Mouse (Mus musculus): ENCODE measurements around the gene Prkag2. TPM values are rescaled to one million over a fixed set of nuclear protein-coding genes. Genes with fewer than 3 reads are reported as not detected.

Prkag2 gene
- polyA plus RNA-seq, 1 experiment from 2014 or later: 24.4 TPM

- ATAC-seq (ENCODE audit: insufficient number of reproducible peaks, insufficient read depth, low FRiP score, low TSS enrichment, low read depth): no peak
- Histone ChIP-seq H3K4me3 (no peak overlapping the region), H3K4me1 (peaks cover 15% of the 10 kb centered on the region), H3K27me3 (no peaks in the 10 kb centered on the region), H3K9me3 (no peaks in the 10 kb centered on the region), H3K4me2 (no peak overlapping the region), H3K36me3 (peaks cover 7% of the 10 kb centered on the region), H3K9ac (no peak overlapping the region), H3K27ac (no peak overlapping the region)
- WGBS: 92% methylated on average over 8 of the region's 8 CpGs
These were observed 196.0 kb downstream of the Prkag2 start for GRCm38 (mm10) chr5:24904423-24904822.

GRCm38 (mm10) chr5:24904001-24904400 lies 196.4 kb downstream of the Prkag2 start:
- Histone ChIP-seq H3K4me3 (no peak overlapping the region), H3K27me3 (no peaks in the 10 kb centered on the region), H3K4me2 (no peak overlapping the region), H3K4me1 (peaks cover 15% of the 10 kb centered on the region), H3K9ac (no peak overlapping the region), H3K36me3 (peaks cover 7% of the 10 kb centered on the region), H3K9me3 (no peaks in the 10 kb centered on the region), H3K27ac (no peak overlapping the region)
- 84% methylated on average over 4 of the region's 4 CpGs for WGBS
- no peak for ATAC-seq (ENCODE audit: insufficient number of reproducible peaks, insufficient read depth, low FRiP score, low TSS enrichment, low read depth)

- H3K9me3 ChIP-seq: no peaks in the 10 kb centered on the region
- H3K4me2 ChIP-seq: no peak overlapping the region
- no peak for ATAC-seq (ENCODE audit: insufficient number of reproducible peaks, insufficient read depth, low FRiP score, low TSS enrichment, low read depth)
- 34% methylated on average over 4 of the region's 4 CpGs for WGBS
- no peaks in the 10 kb centered on the region for H3K27me3 ChIP-seq
- H3K36me3 ChIP-seq: peaks cover 7% of the 10 kb centered on the region
- H3K4me3 ChIP-seq: no peak overlapping the region
- H3K27ac ChIP-seq: no peak overlapping the region
- H3K4me1 ChIP-seq: peaks cover 15% of the 10 kb centered on the region
- H3K9ac ChIP-seq: no peak overlapping the region
These were observed 197.6 kb downstream of the Prkag2 start for GRCm38 (mm10) chr5:24902835-24903234.

GRCm38 (mm10) chr5:24895606-24896005 lies 204.8 kb downstream of the Prkag2 start:
- H3K36me3 ChIP-seq: no peaks in the 10 kb centered on the region
- no peak overlapping the region for H3K9ac ChIP-seq
- H3K27me3 ChIP-seq: no peaks in the 10 kb centered on the region
- no peak for ATAC-seq (ENCODE audit: insufficient number of reproducible peaks, insufficient read depth, low FRiP score, low TSS enrichment, low read depth)
- 0 out of 2 replicates have a peak, but pooled peaks cover 2% of the 10 kb centered on the region for H3K4me1 ChIP-seq
- H3K4me3 ChIP-seq: no peak overlapping the region
- no peak overlapping the region for H3K27ac ChIP-seq
- no peak overlapping the region for H3K4me2 ChIP-seq
- H3K9me3 ChIP-seq: no peaks in the 10 kb centered on the region
- WGBS: 86% methylated on average over 4 of the region's 4 CpGs

GRCm38 (mm10) chr5:24894814-24895213 lies 205.6 kb downstream of the Prkag2 start:
- Histone ChIP-seq H3K9ac (no peak overlapping the region), H3K4me1 (0 out of 2 replicates have a peak, but pooled peaks cover 2% of the 10 kb centered on the region)

GRCm38 (mm10) chr5:24892461-24892860 lies 208.0 kb downstream of the Prkag2 start:
- no peak for ATAC-seq (ENCODE audit: insufficient number of reproducible peaks, insufficient read depth, low FRiP score, low TSS enrichment, low read depth)
- Histone ChIP-seq H3K9me3 (no peaks in the 10 kb centered on the region), H3K27me3 (no peaks in the 10 kb centered on the region), H3K36me3 (no peaks in the 10 kb centered on the region), H3K27ac (no peak overlapping the region), H3K4me1 (0 out of 2 replicates have a peak, but pooled peaks cover 2% of the 10 kb centered on the region), H3K4me3 (no peak overlapping the region), H3K9ac (no peak overlapping the region), H3K4me2 (no peak overlapping the region)
- 91% methylated on average over 11 of the region's 11 CpGs for WGBS

More at GRCm38 (mm10) chr5:24894814-24895213, 205.6 kb downstream of the Prkag2 start:
- no peak for ATAC-seq (ENCODE audit: insufficient number of reproducible peaks, insufficient read depth, low FRiP score, low TSS enrichment, low read depth)
- Histone ChIP-seq H3K4me3 (no peak overlapping the region), H3K27me3 (no peaks in the 10 kb centered on the region), H3K36me3 (no peaks in the 10 kb centered on the region), H3K27ac (no peak overlapping the region), H3K4me2 (no peak overlapping the region), H3K9me3 (no peaks in the 10 kb centered on the region)
- 52% methylated on average over 1 of the region's 1 CpGs for WGBS

- Histone ChIP-seq H3K4me3 (no peak overlapping the region), H3K27ac (no peak overlapping the region), H3K36me3 (peaks cover 20% of the 10 kb centered on the region), H3K4me1 (0 out of 2 replicates have a peak, but pooled peaks cover 2% of the 10 kb centered on the region), H3K9me3 (no peaks in the 10 kb centered on the region), H3K4me2 (no peak overlapping the region), H3K27me3 (no peaks in the 10 kb centered on the region), H3K9ac (no peak overlapping the region)
- 79% methylated on average over 9 of the region's 9 CpGs for WGBS
- no peak for ATAC-seq (ENCODE audit: insufficient number of reproducible peaks, insufficient read depth, low FRiP score, low TSS enrichment, low read depth)
These were observed 210.6 kb downstream of the Prkag2 start for GRCm38 (mm10) chr5:24889860-24890259.

GRCm38 (mm10) chr5:24888874-24889591 lies 211.4 kb downstream of the Prkag2 start:
- no peaks in the 10 kb centered on the region for H3K9me3 ChIP-seq
- H3K36me3 ChIP-seq: peaks cover 25% of the 10 kb centered on the region
- no peak overlapping the region for H3K27ac ChIP-seq
- no peak for ATAC-seq (ENCODE audit: insufficient number of reproducible peaks, insufficient read depth, low FRiP score, low TSS enrichment, low read depth)
- 72% methylated on average over 11 of the region's 11 CpGs for WGBS
- no peak overlapping the region for H3K4me2 ChIP-seq
- no peaks in the 10 kb centered on the region for H3K27me3 ChIP-seq
- H3K4me3 ChIP-seq: no peak overlapping the region
- no peak overlapping the region for H3K9ac ChIP-seq
- no peaks in the 10 kb centered on the region for H3K4me1 ChIP-seq

- no peak overlapping the region for H3K4me2 ChIP-seq
- H3K27me3 ChIP-seq: no peaks in the 10 kb centered on the region
- H3K27ac ChIP-seq: no peak overlapping the region
- H3K9me3 ChIP-seq: no peaks in the 10 kb centered on the region
- 54% methylated on average over 8 of the region's 8 CpGs for WGBS
- no peaks in the 10 kb centered on the region for H3K4me1 ChIP-seq
- ATAC-seq (ENCODE audit: insufficient number of reproducible peaks, insufficient read depth, low FRiP score, low TSS enrichment, low read depth): no peak
- H3K4me3 ChIP-seq: no peak overlapping the region
- no peak overlapping the region for H3K9ac ChIP-seq
- H3K36me3 ChIP-seq: peaks cover 29% of the 10 kb centered on the region
These were observed 213.2 kb downstream of the Prkag2 start for GRCm38 (mm10) chr5:24887271-24887670.

GRCm38 (mm10) chr5:24878713-24879112 lies 221.7 kb downstream of the Prkag2 start:
- no peak for ATAC-seq (ENCODE audit: insufficient number of reproducible peaks, insufficient read depth, low FRiP score, low TSS enrichment, low read depth)
- 82% methylated on average over 4 of the region's 4 CpGs for WGBS
- Histone ChIP-seq H3K36me3 (peaks cover 31% of the 10 kb centered on the region), H3K9ac (no peak overlapping the region), H3K4me1 (0 out of 2 replicates have a peak, but pooled peaks cover 7% of the 10 kb centered on the region), H3K27ac (no peak overlapping the region), H3K27me3 (no peaks in the 10 kb centered on the region), H3K4me3 (no peak overlapping the region), H3K4me2 (no peak overlapping the region), H3K9me3 (no peaks in the 10 kb centered on the region)

GRCm38 (mm10) chr5:24877836-24878624 lies 222.4 kb downstream of the Prkag2 start:
- Histone ChIP-seq H3K9ac (no peak overlapping the region), H3K4me2 (no peak overlapping the region), H3K36me3 (peaks cover 36% of the 10 kb centered on the region), H3K4me1 (0 out of 2 replicates have a peak, but pooled peaks cover 10% of the 10 kb centered on the region), H3K27me3 (no peaks in the 10 kb centered on the region), H3K4me3 (no peak overlapping the region), H3K9me3 (no peaks in the 10 kb centered on the region), H3K27ac (no peak overlapping the region)
- WGBS: 82% methylated on average over 11 of the region's 11 CpGs
- ATAC-seq (ENCODE audit: insufficient number of reproducible peaks, insufficient read depth, low FRiP score, low TSS enrichment, low read depth): no peak

- 87% methylated on average over 9 of the region's 9 CpGs for WGBS
- 0 out of 2 replicates have a peak, but pooled peaks cover 10% of the 10 kb centered on the region for H3K4me1 ChIP-seq
- no peak overlapping the region for H3K9ac ChIP-seq
- H3K4me3 ChIP-seq: no peak overlapping the region
- no peak overlapping the region for H3K4me2 ChIP-seq
- no peaks in the 10 kb centered on the region for H3K9me3 ChIP-seq
- no peaks in the 10 kb centered on the region for H3K27me3 ChIP-seq
- ATAC-seq (ENCODE audit: insufficient number of reproducible peaks, insufficient read depth, low FRiP score, low TSS enrichment, low read depth): no peak
- no peak overlapping the region for H3K27ac ChIP-seq
- H3K36me3 ChIP-seq: peaks cover 33% of the 10 kb centered on the region
These were observed 223.8 kb downstream of the Prkag2 start for GRCm38 (mm10) chr5:24876653-24877052.
